Mouse (Mus musculus): Measurements from ENCODE around the gene Ranbp10.

- no peak for TF ChIP-seq CTCF (IDR thresholded peaks at IDR 0.05; ENCODE audit: borderline replicate concordance, extremely low read depth, insufficient read depth, insufficient read length)
- TF ChIP-seq POLR2A (IDR thresholded peaks at IDR 0.05; ENCODE audit: borderline replicate concordance, extremely low read depth, insufficient read depth, insufficient read length, poor library complexity, severe bottlenecking): no peak
Measured at GRCm38 (mm10) chr8:105836991-105837390, 9.8 kb upstream of the Ranbp10 start.
